8 mouse cellular contexts compared by ENCODE assay signal in genomic region chr9:70863299-70863698, GRCm38 (mm10).
DNase-seq lines count a peak whose midpoint lies in the region; ATAC-seq lines count a peak whose summit lies in the region.

No protein-coding gene starts in this region.

- ATAC-seq in limb, embryonic 11.5 days (ENCODE audit: insufficient number of reproducible peaks, low FRiP score, low TSS enrichment, low read depth) = no peak
- no peak for ATAC-seq in neural tube, embryonic 15.5 days (ENCODE audit: low FRiP score)
- ATAC-seq in cerebellum, adult (ENCODE audit: insufficient number of reproducible peaks, low FRiP score, low TSS enrichment) = no peak

- H3K36me3 ChIP-seq in limb, embryonic 11.5 days (ENCODE audit: control insufficient read depth, insufficient read depth, low read length) = no peaks in the 10 kb centered on the region
- no peaks in the 10 kb centered on the region for H3K36me3 ChIP-seq in neural tube, embryonic 15.5 days

- DNase-seq in adrenal gland, adult 2 months = peak; percentile 43
- DNase-seq in adrenal gland, adult 8-10 months = no peak
- DNase-seq in adrenal gland, postnatal 36 days = peak; percentile 19 to 46
- DNase-seq in heart, postnatal 25 days (ENCODE audit: low spot score) = peak; percentile 34
- peak; percentile 28 for DNase-seq in limb, embryonic 11.5 days (ENCODE audit: low spot score)
- DNase-seq in B cell, adult 2 months = no peak

- H3K4me3 ChIP-seq in limb, embryonic 11.5 days (ENCODE audit: low read depth, low read length) = no peak overlapping the region
- no peak overlapping the region for H3K4me3 ChIP-seq in neural tube, embryonic 15.5 days (replicated peaks)

- 4% methylated on average over 8 of the region's 8 CpGs for WGBS in limb, embryonic 11.5 days
- WGBS in neural tube, embryonic 15.5 days = 6% methylated on average over 8 of the region's 8 CpGs

- no peak overlapping the region for H3K4me2 ChIP-seq in limb, embryonic 11.5 days (ENCODE audit: low read depth, severe bottlenecking)
- H3K4me2 ChIP-seq in neural tube, embryonic 15.5 days = no peak overlapping the region

- no peaks in the 10 kb centered on the region for H3K27me3 ChIP-seq in limb, embryonic 11.5 days (ENCODE audit: control insufficient read depth, insufficient read depth, low read length)
- no peaks in the 10 kb centered on the region for H3K27me3 ChIP-seq in neural tube, embryonic 15.5 days (replicated peaks)

- no peak overlapping the region for H3K9ac ChIP-seq in limb, embryonic 11.5 days (ENCODE audit: low read length)
- H3K9ac ChIP-seq in neural tube, embryonic 15.5 days (replicated peaks) = no peak overlapping the region

- peaks cover 12% of the 10 kb centered on the region for H3K4me1 ChIP-seq in limb, embryonic 11.5 days (ENCODE audit: control insufficient read depth, insufficient read depth, low read length)
- peaks cover 12% of the 10 kb centered on the region for H3K4me1 ChIP-seq in neural tube, embryonic 15.5 days

- H3K9me3 ChIP-seq in limb, embryonic 11.5 days (ENCODE audit: control insufficient read depth, low read length) = no peaks in the 10 kb centered on the region
- H3K9me3 ChIP-seq in neural tube, embryonic 15.5 days (replicated peaks) = no peaks in the 10 kb centered on the region

- no peak overlapping the region for H3K27ac ChIP-seq in limb, embryonic 11.5 days (replicated peaks; ENCODE audit: low read depth, low read length)
- H3K27ac ChIP-seq in neural tube, embryonic 15.5 days (replicated peaks) = peak overlapping the region; percentile 56

- intact Hi-C loops in heart, postnatal 25 days (cut with DNase I) = no loop called here

Comparison
In these comparisons a context has a peak if more than half of its experiments do, and no peak if none do; other contexts are left out.
1. DNase-seq: peak in adrenal gland, adult 2 months (single experiment), adrenal gland, postnatal 36 days (2 of 2), heart, postnatal 25 days (single experiment) and limb, embryonic 11.5 days (single experiment); none in adrenal gland, adult 8-10 months (single experiment) and B cell, adult 2 months (0 of 2).